Mouse (Mus musculus): ENCODE results near the gene Aurkb. TPM values are rescaled to one million over a fixed set of nuclear protein-coding genes. Genes with fewer than 3 reads are reported as not detected.
A peak's percentile ranks its signal among the peaks of the same experiment; 100 is the strongest.
"Not testable (repeated sequence)": the region's sequence is repeated elsewhere in the genome, so short reads cannot be mapped to it uniquely, and the experiment has no call there.

Gene Aurkb
- 1 to 10 TPM in 1 of 2 experiments, under 1 TPM in 1; 0.86 to 1.2 TPM for total RNA-seq (2021)
- long read RNA-seq, experiment 1, partial matches to known transcripts: 0 of 2 reads
- long read RNA-seq, experiment 1, other reads (novel, unspliced or antisense): 0 of 2 reads
- long read RNA-seq, experiment 2, partial matches to known transcripts: 0 of 5 reads
- long read RNA-seq, experiment 2, other reads (novel, unspliced or antisense): 1 of 5 reads

- intact Hi-C loops (cut with DNase I): no loop called here
- peak; percentile 76 to 80 for DNase-seq (ENCODE audit: low spot score in 2 of 2)
Measured at GRCm38 (mm10) chr11:69045531-69046394, at the start of gene Aurkb. TSS of gene Aurkb (plus strand) at chr11:69045647.

DNA sequence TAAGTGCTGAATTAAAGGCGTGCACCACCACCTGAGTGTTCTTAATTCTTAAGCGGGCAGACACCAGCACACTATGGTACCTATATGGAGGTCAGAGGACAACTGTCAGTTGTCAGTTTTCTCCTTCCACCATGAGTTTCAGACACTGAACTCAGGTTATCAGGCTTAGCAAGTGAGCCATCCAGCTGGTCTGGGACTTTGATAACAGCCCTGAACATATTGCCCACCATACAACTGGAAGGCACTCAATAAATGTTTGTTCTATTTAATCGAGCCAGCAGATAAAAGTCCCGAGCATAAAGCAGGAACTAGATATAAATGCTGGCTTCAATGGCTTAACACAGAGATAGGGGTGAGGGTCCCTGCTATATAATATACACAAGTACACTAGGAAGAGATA lies 48.4 kb upstream of the Aurkb start:
- intact Hi-C loops (cut with DNase I): no loop called here
- no peak for DNase-seq (ENCODE audit: low spot score in 2 of 2)

DNA sequence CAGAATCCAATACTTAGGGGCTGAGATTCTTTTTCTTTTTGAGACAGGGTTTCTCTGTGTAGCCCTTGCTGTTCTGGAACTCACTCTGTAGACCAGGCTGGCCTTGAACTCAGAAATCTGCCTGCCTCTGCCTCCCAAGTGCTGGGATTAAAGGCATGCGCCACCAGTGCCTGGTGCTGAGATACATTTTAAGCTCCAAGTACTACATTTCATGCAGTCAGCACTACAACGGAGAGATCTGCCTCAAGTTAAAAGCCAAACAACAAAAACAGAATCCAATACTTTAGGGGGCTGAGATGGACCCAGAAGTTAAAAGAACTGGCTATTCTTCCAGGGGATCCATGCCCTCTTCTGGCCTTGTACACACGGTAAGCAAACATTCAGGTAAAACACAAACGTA lies 42.7 kb upstream of the Aurkb start:
- intact Hi-C loops (cut with DNase I); DNase-seq (ENCODE audit: low spot score in 2 of 2): not testable (repeated sequence)

- intact Hi-C loops (cut with DNase I): no loop called here
- no peak for DNase-seq (ENCODE audit: low spot score in 2 of 2)
Measured at GRCm38 (mm10) chr11:69003592-69003991, 41.9 kb upstream of the Aurkb start.

- intact Hi-C loops (cut with DNase I): no loop called here
- no peak for DNase-seq (ENCODE audit: low spot score in 2 of 2)
Measured at GRCm38 (mm10) chr11:69005193-69005592, 40.3 kb upstream of the Aurkb start.

GRCm38 (mm10) chr11:69006575-69006974 lies 38.9 kb upstream of the Aurkb start:
- intact Hi-C loops (cut with DNase I); DNase-seq (ENCODE audit: low spot score in 2 of 2): not testable (repeated sequence)

DNA sequence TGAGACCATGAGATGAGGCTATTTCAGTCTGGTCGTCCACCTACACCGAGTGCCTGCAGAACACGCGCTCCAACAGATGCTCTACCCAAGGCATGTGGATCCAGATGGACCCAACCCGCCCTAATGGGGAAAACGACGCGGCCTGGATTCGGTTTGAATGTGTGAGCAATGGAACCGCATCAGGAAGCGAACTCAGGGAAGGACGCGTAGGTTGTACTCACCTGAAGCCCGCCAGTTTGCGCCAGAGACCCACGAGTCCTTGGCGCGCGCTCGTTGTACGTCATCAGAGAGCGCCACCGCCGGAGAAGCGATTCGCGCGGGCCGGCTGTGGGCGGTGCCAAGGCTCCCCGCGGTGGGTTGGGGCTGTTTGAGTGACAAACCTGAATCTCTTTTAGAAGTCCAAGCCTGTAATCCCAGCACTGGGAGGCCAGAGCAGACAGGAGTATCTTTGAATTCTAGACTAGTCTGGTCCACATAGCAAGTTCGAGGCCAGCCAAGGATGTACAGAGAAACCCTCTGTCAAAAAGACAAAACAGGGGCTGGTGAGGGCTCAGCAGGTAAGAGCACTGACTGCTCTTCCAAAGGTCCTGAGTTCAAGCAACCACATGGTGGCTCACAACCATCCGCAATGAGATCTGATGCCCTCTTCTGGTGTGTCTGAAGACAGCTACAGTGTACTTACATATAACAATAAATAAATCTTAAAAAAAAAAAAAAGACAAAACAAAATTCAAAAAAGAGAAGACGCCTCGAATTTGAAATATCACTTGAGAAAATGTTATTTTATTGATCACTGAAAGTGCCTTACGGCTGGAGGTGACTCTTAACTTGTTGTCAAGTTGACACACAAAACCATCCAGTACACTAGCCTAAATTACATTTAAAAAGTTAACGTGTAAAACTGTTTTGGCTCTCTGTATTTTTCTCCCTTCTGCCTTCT lies 37.0 kb upstream of the Aurkb start, which contains the start of gene Pfas:
TSS of gene Pfas (minus strand) at position 279 of the 940 bp plus-strand sequence.
- peak; percentile 94 to 95 for DNase-seq (ENCODE audit: low spot score in 2 of 2)
- intact Hi-C loops (cut with DNase I): no loop called here

DNA sequence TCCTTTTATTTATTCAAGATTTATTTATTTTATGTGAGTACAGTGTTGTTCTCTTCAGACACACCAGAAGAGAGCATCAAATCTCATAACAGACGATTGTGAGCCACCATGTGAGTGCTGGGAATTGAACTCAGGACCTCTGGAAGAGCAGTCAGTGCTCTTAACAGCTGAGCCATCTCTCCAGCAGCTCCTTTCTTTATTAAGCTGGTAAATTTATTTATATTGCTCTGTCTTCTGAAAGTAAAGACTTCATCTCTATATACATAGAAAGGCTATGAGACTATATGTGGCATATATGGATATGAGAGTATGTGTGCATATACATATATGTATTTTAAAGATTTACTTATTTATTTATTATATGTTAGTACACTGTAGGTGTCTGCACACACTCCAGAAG lies 35.9 kb upstream of the Aurkb start:
- DNase-seq (ENCODE audit: low spot score in 2 of 2): no peak
- intact Hi-C loops (cut with DNase I): no loop called here

GRCm38 (mm10) chr11:69010400-69011323 lies 34.8 kb upstream of the Aurkb start:
- intact Hi-C loops (cut with DNase I): no loop called here
- no peak for DNase-seq (ENCODE audit: low spot score in 2 of 2)

- DNase-seq (ENCODE audit: low spot score in 2 of 2); intact Hi-C loops (cut with DNase I): not testable (repeated sequence)
Measured at GRCm38 (mm10) chr11:69011445-69011844, 34.0 kb upstream of the Aurkb start.

- peak; percentile 89 to 93 for DNase-seq (ENCODE audit: low spot score in 2 of 2)
- intact Hi-C loops (cut with DNase I): no loop called here
Measured at GRCm38 (mm10) chr11:69012071-69012601, 33.3 kb upstream of the Aurkb start.

GRCm38 (mm10) chr11:69015644-69016441 lies 29.6 kb upstream of the Aurkb start, which contains the start of gene Ctc1:
TSS of gene Ctc1 (plus strand) at chr11:69015911.
- intact Hi-C loops (cut with DNase I): no loop called here
- DNase-seq (ENCODE audit: low spot score in 2 of 2): peak; percentile 88 to 90

DNA sequence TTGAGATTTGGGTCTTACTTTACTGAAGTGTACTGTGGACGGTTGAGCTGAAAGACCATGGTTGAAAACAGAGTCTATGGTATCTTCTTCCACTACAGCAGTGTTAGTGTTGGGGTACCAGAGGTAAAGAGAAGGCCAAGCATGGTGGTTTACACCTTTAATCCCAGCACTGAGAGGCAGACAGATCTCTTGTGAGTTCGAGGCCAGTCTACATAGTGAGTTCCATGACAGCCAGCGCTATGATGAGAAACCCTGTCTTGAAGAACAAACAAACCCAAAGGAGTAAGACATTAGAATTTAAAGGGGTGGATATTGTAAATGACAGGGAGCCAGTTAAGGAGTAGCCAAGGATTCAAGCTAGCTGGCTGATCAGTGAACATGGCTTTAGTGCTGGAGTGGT lies 28.7 kb upstream of the Aurkb start:
- intact Hi-C loops (cut with DNase I): no loop called here
- DNase-seq (ENCODE audit: low spot score in 2 of 2): no peak

- no peak for DNase-seq (ENCODE audit: low spot score in 2 of 2)
- intact Hi-C loops (cut with DNase I): no loop called here
Measured at GRCm38 (mm10) chr11:69020691-69021090, 24.8 kb upstream of the Aurkb start.

GRCm38 (mm10) chr11:69026562-69026961 lies 18.9 kb upstream of the Aurkb start:
- intact Hi-C loops (cut with DNase I): no loop called here
- no peak for DNase-seq (ENCODE audit: low spot score in 2 of 2)

GRCm38 (mm10) chr11:69028805-69029204 lies 16.6 kb upstream of the Aurkb start:
- no peak for DNase-seq (ENCODE audit: low spot score in 2 of 2)
- intact Hi-C loops (cut with DNase I): no loop called here

DNA sequence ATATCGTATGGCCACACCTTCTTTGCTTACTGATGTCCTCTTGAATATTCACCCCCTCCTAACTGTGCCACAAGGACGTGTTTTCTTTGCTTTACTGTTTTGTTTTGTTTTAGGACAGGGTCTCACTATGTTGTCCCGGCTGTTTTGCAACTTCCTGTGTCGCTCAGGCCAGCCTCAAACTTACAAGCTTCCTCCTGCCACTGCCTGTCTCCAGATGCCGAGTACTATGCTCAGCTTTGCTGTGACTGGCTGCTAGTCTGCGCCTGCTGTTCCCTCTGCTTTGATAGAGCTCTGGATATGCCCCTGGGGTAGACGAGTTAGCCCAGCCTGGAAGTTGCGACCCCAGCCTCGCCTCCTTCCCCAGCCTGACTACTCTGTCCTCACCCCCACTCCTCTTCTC lies 11.9 kb upstream of the Aurkb start:
- intact Hi-C loops (cut with DNase I): no loop called here
- no peak for DNase-seq (ENCODE audit: low spot score in 2 of 2)

- intact Hi-C loops (cut with DNase I): no loop called here
- DNase-seq (ENCODE audit: low spot score in 2 of 2): no peak
Measured at GRCm38 (mm10) chr11:69034585-69034984, 10.9 kb upstream of the Aurkb start.

Data from left cerebral cortex, postnatal 14 days (tissue).